Mouse (Mus musculus): ENCODE measurements around the gene Cnot6. TPM values are rescaled to one million over a fixed set of nuclear protein-coding genes. Genes with fewer than 3 reads are reported as not detected.

The Cnot6 gene
- polyA plus RNA-seq (2015; fragmentation: Nextera tagmentation; extraction: Ambion mirVana): 47.4 and 52.2 TPM in 2 replicates

- peak within 1 kb of the TSS; percentile 94 for H3K27ac ChIP-seq
- peak; percentile 97 for ATAC-seq (replicated peaks)
- H3K9ac ChIP-seq: peak within 1 kb of the TSS; percentile 99
- H3K4me3 ChIP-seq: peak within 1 kb of the TSS; percentile 68
- WGBS: 1% methylated on average over 65 of the region's 65 CpGs
- H3K36me3 ChIP-seq (replicated peaks): 0 out of 2 replicates have a peak, but pooled peaks cover 3% of the 10 kb centered on the region
- peaks cover 43% of the 10 kb centered on the region for H3K4me1 ChIP-seq
- H3K27me3 ChIP-seq (replicated peaks): no peaks in the 10 kb centered on the region
- H3K4me2 ChIP-seq: peak within 1 kb of the TSS; percentile 68
- H3K9me3 ChIP-seq: no peaks in the 10 kb centered on the region
These were observed at the start of gene Cnot6 for GRCm38 (mm10) chr11:49712555-49713335. Gene Cnot6, minus strand, starts transcription at chr11:49712723.

DNA sequence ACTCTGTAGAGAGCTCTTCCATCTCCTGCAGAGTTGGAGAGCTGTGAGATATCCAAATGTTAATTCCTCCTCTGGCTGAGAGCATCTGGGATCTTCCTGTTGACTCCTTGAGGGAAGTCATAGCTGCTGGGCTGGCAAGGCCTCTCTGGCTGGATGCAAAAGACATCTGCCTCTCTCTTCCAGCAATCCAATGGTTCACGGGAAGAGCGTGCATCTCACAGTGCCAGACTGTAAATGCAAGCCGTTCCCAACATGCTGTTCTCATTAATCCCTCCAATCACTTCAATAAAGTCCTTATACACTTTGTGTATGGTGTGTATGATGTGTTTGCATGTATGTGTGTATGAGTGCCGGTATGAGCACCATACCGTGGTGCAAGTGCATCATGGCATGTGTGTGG lies 48.6 kb upstream of the Cnot6 start:
- no peaks in the 10 kb centered on the region for H3K36me3 ChIP-seq (replicated peaks)
- WGBS: 91% methylated on average over 5 of the region's 5 CpGs
- no peak overlapping the region for H3K27ac ChIP-seq
- no peaks in the 10 kb centered on the region for H3K27me3 ChIP-seq (replicated peaks)
- H3K4me3 ChIP-seq: no peak overlapping the region
- H3K4me1 ChIP-seq: no peaks in the 10 kb centered on the region
- H3K9ac ChIP-seq: no peak overlapping the region
- H3K9me3 ChIP-seq: no peaks in the 10 kb centered on the region
- ATAC-seq (replicated peaks): no peak
- H3K4me2 ChIP-seq: no peak overlapping the region

GRCm38 (mm10) chr11:49758096-49758495 lies 45.6 kb upstream of the Cnot6 start:
- H3K27ac ChIP-seq: no peak overlapping the region
- H3K4me3 ChIP-seq: no peak overlapping the region
- no peaks in the 10 kb centered on the region for H3K36me3 ChIP-seq (replicated peaks)
- no peak overlapping the region for H3K9ac ChIP-seq
- H3K4me1 ChIP-seq: no peaks in the 10 kb centered on the region
- no peaks in the 10 kb centered on the region for H3K27me3 ChIP-seq (replicated peaks)
- WGBS: 96% methylated on average over 3 of the region's 3 CpGs
- no peak for ATAC-seq (replicated peaks)
- H3K9me3 ChIP-seq: no peaks in the 10 kb centered on the region
- H3K4me2 ChIP-seq: no peak overlapping the region

DNA sequence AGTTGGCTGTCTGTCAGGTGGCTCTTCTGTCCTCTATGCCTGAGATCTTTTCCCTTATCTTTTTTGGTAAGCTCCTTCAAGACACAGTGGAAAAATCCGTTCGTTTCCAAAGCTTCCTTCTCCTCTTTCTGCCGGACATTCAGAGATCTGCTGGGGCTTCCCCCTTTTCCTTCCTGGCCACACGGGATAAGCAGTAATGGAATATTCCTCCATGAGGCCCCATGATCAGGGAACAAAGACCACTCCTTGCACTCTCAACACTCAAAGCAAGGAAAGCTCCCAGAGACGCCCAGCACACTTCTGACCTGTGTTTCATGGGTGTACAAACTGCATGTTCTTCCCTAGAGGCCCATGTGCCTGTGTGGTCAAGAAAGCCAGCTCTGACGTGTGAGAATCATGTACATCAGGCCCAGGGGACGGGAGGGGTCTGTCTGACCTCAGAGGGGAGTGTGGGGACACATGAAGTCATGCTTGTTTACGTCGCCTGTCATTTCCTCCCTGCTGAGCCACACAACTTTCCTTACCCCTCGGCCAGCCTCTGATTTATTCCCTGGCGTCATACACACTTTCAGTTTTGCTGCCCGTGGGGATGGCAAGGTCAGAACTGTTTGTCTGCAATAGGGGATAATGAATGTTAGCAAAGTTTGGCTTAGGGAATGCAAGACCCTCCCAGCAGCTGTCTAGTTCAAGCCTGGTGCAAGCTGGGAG lies 42.6 kb upstream of the Cnot6 start:
- no peak for ATAC-seq (replicated peaks)
- no peak overlapping the region for H3K4me3 ChIP-seq

GRCm38 (mm10) chr11:49746756-49747155 lies 34.2 kb upstream of the Cnot6 start:
- Histone ChIP-seq H3K4me2 (no peak overlapping the region), H3K9ac (no peak overlapping the region), H3K27me3 (replicated peaks) (no peaks in the 10 kb centered on the region), H3K27ac (no peak overlapping the region), H3K4me1 (no peaks in the 10 kb centered on the region), H3K9me3 (peaks cover 3% of the 10 kb centered on the region; the same call in 1 of the 2 replicates), H3K36me3 (replicated peaks) (no peaks in the 10 kb centered on the region), H3K4me3 (no peak overlapping the region)
- no peak for ATAC-seq (replicated peaks)
- 93% methylated on average over 1 of the region's 1 CpGs for WGBS

More for the DNA sequence above, 42.6 kb upstream of the Cnot6 start:
- no peak overlapping the region for H3K4me2 ChIP-seq
- H3K27me3 ChIP-seq (replicated peaks): no peaks in the 10 kb centered on the region
- H3K9ac ChIP-seq: no peak overlapping the region
- H3K36me3 ChIP-seq (replicated peaks): no peaks in the 10 kb centered on the region
- H3K4me1 ChIP-seq: no peaks in the 10 kb centered on the region
- 68% methylated on average over 12 of the region's 12 CpGs for WGBS
- no peak overlapping the region for H3K27ac ChIP-seq
- no peaks in the 10 kb centered on the region for H3K9me3 ChIP-seq

DNA sequence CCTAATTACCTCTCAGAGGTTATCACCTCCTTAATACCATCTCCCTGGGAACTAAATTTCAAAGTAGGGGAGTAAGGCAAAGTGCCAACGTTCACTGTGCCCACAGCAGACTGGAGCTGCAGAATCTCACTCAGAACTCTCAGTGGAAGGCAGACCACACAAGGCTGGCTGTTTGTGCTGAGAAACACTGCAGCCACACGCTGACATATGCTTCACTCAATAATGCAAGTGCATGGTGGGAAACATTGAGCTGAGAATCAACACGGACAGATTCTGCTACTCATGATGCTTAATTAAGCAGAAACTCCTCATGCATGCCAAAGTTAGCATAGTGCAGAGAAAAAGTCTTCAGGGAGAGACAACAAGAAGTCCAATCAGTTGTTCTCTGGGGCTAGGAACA lies 33.3 kb upstream of the Cnot6 start:
- H3K9ac ChIP-seq: no peak overlapping the region
- no peak overlapping the region for H3K27ac ChIP-seq
- WGBS: 75% methylated on average over 3 of the region's 3 CpGs
- no peak overlapping the region for H3K4me3 ChIP-seq
- ATAC-seq (replicated peaks): no peak
- H3K4me1 ChIP-seq: no peaks in the 10 kb centered on the region
- H3K27me3 ChIP-seq (replicated peaks): no peaks in the 10 kb centered on the region
- H3K36me3 ChIP-seq (replicated peaks): no peaks in the 10 kb centered on the region
- H3K4me2 ChIP-seq: no peak overlapping the region
- peaks cover 3% of the 10 kb centered on the region; the same call in 1 of the 2 replicates for H3K9me3 ChIP-seq

- H3K4me2 ChIP-seq: no peak overlapping the region
These were observed 32.5 kb upstream of the Cnot6 start for GRCm38 (mm10) chr11:49744981-49745380.

DNA sequence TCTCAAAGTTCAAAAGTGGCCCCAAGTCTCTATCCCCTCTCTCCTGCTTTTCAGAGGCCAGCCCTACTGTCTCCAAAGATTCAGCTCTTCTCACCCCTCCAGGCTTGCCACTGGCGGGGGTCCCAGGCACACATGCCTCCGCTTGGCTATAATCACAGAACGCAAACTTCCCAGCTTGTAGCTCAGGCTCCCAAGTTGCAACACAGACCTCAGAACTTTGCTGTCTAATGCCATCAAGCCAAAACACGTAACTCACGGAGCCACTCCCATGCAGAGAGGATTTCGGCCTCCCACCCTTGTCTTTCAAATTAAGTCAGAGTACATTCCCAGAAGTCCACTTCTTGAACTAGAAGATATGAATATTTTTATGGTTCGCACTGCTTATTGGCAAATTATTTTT lies 31.1 kb upstream of the Cnot6 start:
- Histone ChIP-seq H3K4me2 (no peak overlapping the region), H3K36me3 (replicated peaks) (no peaks in the 10 kb centered on the region), H3K27ac (no peak overlapping the region), H3K9me3 (no peaks in the 10 kb centered on the region), H3K4me1 (0 out of 2 replicates have a peak, but pooled peaks cover 3% of the 10 kb centered on the region), H3K4me3 (no peak overlapping the region), H3K9ac (no peak overlapping the region), H3K27me3 (replicated peaks) (no peaks in the 10 kb centered on the region)
- WGBS: 92% methylated on average over 7 of the region's 7 CpGs
- no peak for ATAC-seq (replicated peaks)

More at GRCm38 (mm10) chr11:49744981-49745380, 32.5 kb upstream of the Cnot6 start:
- no peak for ATAC-seq (replicated peaks)
- Histone ChIP-seq H3K4me1 (no peaks in the 10 kb centered on the region), H3K27me3 (replicated peaks) (no peaks in the 10 kb centered on the region), H3K9ac (no peak overlapping the region), H3K4me3 (no peak overlapping the region), H3K27ac (no peak overlapping the region), H3K36me3 (replicated peaks) (no peaks in the 10 kb centered on the region), H3K9me3 (peaks cover 3% of the 10 kb centered on the region; the same call in 1 of the 2 replicates)

GRCm38 (mm10) chr11:49742248-49742647 lies 29.7 kb upstream of the Cnot6 start:
- Histone ChIP-seq H3K4me3 (no peak overlapping the region), H3K4me2 (no peak overlapping the region), H3K27me3 (replicated peaks) (no peaks in the 10 kb centered on the region), H3K4me1 (peaks cover 10% of the 10 kb centered on the region; the same call in 1 of the 2 replicates), H3K36me3 (replicated peaks) (no peaks in the 10 kb centered on the region), H3K9me3 (no peaks in the 10 kb centered on the region), H3K27ac (no peak overlapping the region), H3K9ac (no peak overlapping the region)
- no peak for ATAC-seq (replicated peaks)
- 59% methylated on average over 8 of the region's 8 CpGs for WGBS

DNA sequence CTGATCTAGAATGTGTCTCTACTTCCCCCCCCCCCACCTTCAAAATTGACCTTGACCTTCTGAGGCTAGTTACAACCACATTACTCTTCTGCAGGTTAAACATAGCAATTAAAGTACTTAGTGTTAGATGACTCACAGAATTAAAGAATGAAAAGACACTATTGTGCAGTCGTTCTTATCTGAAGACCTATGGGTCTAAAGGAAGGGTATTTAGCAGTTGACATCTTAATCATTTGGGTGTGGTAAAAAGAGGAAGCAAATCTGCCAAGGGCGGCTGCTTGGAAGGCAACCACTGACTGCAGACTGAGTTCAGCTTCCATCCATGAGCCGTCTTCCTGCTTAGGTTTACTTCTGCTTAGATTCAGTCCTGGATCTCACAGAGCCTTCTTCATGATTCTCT lies 27.3 kb upstream of the Cnot6 start:
- Histone ChIP-seq H3K4me2 (no peak overlapping the region), H3K36me3 (replicated peaks) (no peaks in the 10 kb centered on the region), H3K4me1 (peaks cover 10% of the 10 kb centered on the region; the same call in 1 of the 2 replicates), H3K27ac (no peak overlapping the region), H3K9me3 (no peaks in the 10 kb centered on the region), H3K9ac (no peak overlapping the region), H3K4me3 (no peak overlapping the region), H3K27me3 (replicated peaks) (no peaks in the 10 kb centered on the region)
- 67% methylated on average over 3 of the region's 3 CpGs for WGBS
- no peak for ATAC-seq (replicated peaks)

GRCm38 (mm10) chr11:49738659-49739406 lies 26.3 kb upstream of the Cnot6 start:
- 64% methylated on average over 11 of the region's 11 CpGs for WGBS
- Histone ChIP-seq H3K9me3 (no peaks in the 10 kb centered on the region), H3K4me2 (no peak overlapping the region), H3K27me3 (replicated peaks) (no peaks in the 10 kb centered on the region), H3K4me1 (peaks cover 10% of the 10 kb centered on the region; the same call in 1 of the 2 replicates), H3K9ac (no peak overlapping the region), H3K27ac (0 out of 2 replicates have a peak overlapping the region, but pooled peaks have one; percentile 10), H3K4me3 (no peak overlapping the region), H3K36me3 (replicated peaks) (no peaks in the 10 kb centered on the region)
- ATAC-seq (replicated peaks): no peak

GRCm38 (mm10) chr11:49737625-49738024 lies 25.1 kb upstream of the Cnot6 start:
- no peak for ATAC-seq (replicated peaks)
- Histone ChIP-seq H3K9me3 (no peaks in the 10 kb centered on the region), H3K9ac (no peak overlapping the region), H3K4me2 (no peak overlapping the region), H3K27me3 (replicated peaks) (no peaks in the 10 kb centered on the region), H3K4me3 (no peak overlapping the region), H3K27ac (no peak overlapping the region), H3K4me1 (peaks cover 10% of the 10 kb centered on the region; the same call in 1 of the 2 replicates), H3K36me3 (replicated peaks) (no peaks in the 10 kb centered on the region)
- 42% methylated on average over 1 of the region's 1 CpGs for WGBS
